Mouse (Mus musculus): ENCODE measurements around the gene AI661453.

DNA sequence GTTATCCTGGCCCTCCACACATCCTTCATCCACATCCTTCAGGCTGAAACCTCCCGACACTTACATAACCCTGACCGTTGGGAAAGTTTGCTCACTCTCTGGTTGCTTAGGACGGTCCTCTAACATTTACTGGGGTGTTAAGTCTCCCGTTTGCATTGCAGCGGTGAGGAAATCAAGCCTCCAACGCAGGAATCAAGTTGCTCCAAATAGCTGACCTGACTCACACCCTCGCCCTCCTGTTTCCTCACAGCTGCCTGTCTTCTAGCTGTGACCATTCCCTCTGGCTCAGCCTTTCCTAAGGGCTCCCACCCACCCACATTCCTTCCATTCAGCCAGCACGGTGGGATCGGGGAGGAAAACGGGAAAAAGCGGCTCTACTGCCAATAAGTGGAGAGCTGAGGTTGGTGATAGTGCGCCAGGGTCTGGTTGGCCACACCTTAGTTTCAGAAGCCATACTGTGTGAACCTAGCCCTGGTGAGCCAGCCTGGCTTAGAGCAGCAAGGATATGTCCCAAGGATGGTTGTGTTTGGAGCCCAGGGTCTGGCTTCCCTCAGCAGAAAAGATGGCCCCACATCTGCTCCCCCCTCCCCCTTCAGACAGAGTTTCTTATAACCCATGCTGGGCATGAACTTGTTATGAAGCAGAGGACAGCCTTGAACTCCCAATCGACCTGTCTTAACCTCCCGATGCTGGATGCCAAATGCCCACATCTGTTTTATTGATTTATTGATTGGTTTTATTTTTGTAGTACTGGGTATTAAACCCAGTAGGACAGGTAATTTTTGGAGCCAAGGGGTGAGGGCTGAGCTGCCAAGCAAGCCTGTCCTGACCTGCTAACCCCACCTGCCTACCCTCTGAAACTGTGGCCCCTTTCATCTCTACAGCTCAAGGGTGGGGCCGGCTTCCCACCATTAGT, 36.3 kb downstream of the AI661453 start:
- TF ChIP-seq GATA1 (IDR thresholded peaks at IDR 0.05; ENCODE audit: low read length) (no peak), TAL1 (IDR thresholded peaks at IDR 0.05; ENCODE audit: low read length) (no peak)
